ENCODE assay signal across 16 mouse cellular contexts in genomic region chr4:150624933-150625332, GRCm38 (mm10). TPM values are rescaled to one million over a fixed set of nuclear protein-coding genes. Genes with fewer than 3 reads are reported as not detected.
"Had no signal": no experiment of that assay in that cellular context is flagged by ENCODE, and none has a peak within 500 bp of the region (broad histone marks: within the 10 kb centered on the region; RNA-seq: fewer than 3 reads in every experiment).

No protein-coding gene starts in this region.

- H3K9me3 ChIP-seq: heart, embryonic 12.5 days; hindbrain, embryonic 10.5 days; hindbrain, embryonic 12.5 days; hindbrain, embryonic 15.5 days; intestine, embryonic 15.5 days; limb, embryonic 10.5 days; limb, embryonic 12.5 days; liver, embryonic 13.5 days had no signal

- H3K4me2 ChIP-seq: heart, embryonic 12.5 days; hindbrain, embryonic 12.5 days; hindbrain, embryonic 15.5 days; intestine, embryonic 15.5 days; limb, embryonic 12.5 days; liver, embryonic 11.5 days; liver, embryonic 13.5 days had no signal

- H3K4me1 ChIP-seq: heart, embryonic 12.5 days; limb, embryonic 12.5 days had no signal

- H3K27me3 ChIP-seq: heart, embryonic 12.5 days; hindbrain, embryonic 12.5 days; hindbrain, embryonic 15.5 days; intestine, embryonic 15.5 days; limb, embryonic 12.5 days; liver, embryonic 13.5 days had no signal

- H3K9ac ChIP-seq: heart, embryonic 12.5 days; hindbrain, embryonic 12.5 days; hindbrain, embryonic 15.5 days; intestine, embryonic 15.5 days; limb, embryonic 12.5 days; liver, embryonic 13.5 days had no signal

- ATAC-seq: inflammation-experienced regulatory T-cells, adult 6 months had no signal

- H3K4me3 ChIP-seq: gastrocnemius, adult 2 months; heart, adult 2 months; heart, embryonic 12.5 days; hindbrain, embryonic 10.5 days; hindbrain, embryonic 12.5 days; hindbrain, embryonic 15.5 days; intestine, embryonic 15.5 days; layer of hippocampus, adult 2 months; left cerebral cortex, adult 2 months; limb, embryonic 10.5 days; limb, embryonic 12.5 days; liver, embryonic 13.5 days had no signal

- H3K27ac ChIP-seq: gastrocnemius, adult 2 months; heart, adult 2 months; hindbrain, embryonic 10.5 days; hindbrain, embryonic 15.5 days; intestine, embryonic 15.5 days; layer of hippocampus, adult 2 months; left cerebral cortex, adult 2 months; limb, embryonic 10.5 days; limb, embryonic 12.5 days; liver, embryonic 13.5 days had no signal

RNA-seq across cellular contexts. Expression of gene Slc45a1, which starts 27.0 kb away (rescaled TPM):
- polyA plus RNA-seq: heart, adult 2 months; heart, embryonic 12.5 days; heart, embryonic 16.5 days; kidney, embryonic 14.5 days; liver, embryonic 13.5 days had no signal
